Mouse (Mus musculus) hindbrain, embryonic 16.5 days (tissue): ENCODE measurements around the gene Wdr25. TPM values are rescaled to one million over a fixed set of nuclear protein-coding genes. Genes with fewer than 3 reads are reported as not detected.
A peak's percentile ranks its signal among the peaks of the same experiment; 100 is the strongest.

Experiments used
- ATAC-seq: fragments of 200-750 bp; cut with Nextera tagmentation; 2 replicates; pipeline ENCODE4 v1.8.0; 2017; ENCODE audit warnings: moderate TSS enrichment, moderate library complexity
- H3K27ac ChIP-seq: fragments of 300-500 bp; sonication (generic); 2 replicates; pipeline ENCODE4 v1.5.1; 2014; ENCODE audit warnings: low read depth, mild to moderate bottlenecking, control low read depth, low read length, moderate library complexity
- H3K27me3 ChIP-seq: fragments of 300-500 bp; sonication (generic); replicated peaks from 2 replicates; pipeline ENCODE4 v1.6.1; 2014; ENCODE audit warnings: low read length; ENCODE audit not compliant: control insufficient read depth, insufficient read depth
- H3K36me3 ChIP-seq: fragments of 300-500 bp; sonication (generic); 2 replicates; pipeline ENCODE4 v1.6.1; 2014; ENCODE audit warnings: mild to moderate bottlenecking, low read length, moderate library complexity, mixed read lengths; ENCODE audit not compliant: control insufficient read depth, insufficient read depth
- H3K4me1 ChIP-seq: fragments of 300-500 bp; sonication (generic); 2 replicates; pipeline ENCODE4 v1.6.1; 2014; ENCODE audit warnings: low read depth, low read length; ENCODE audit not compliant: control insufficient read depth, insufficient read depth
- H3K4me2 ChIP-seq: fragments of 300-500 bp; sonication (generic); 2 replicates; pipeline ENCODE4 v1.6.1; 2014; ENCODE audit warnings: mild to moderate bottlenecking, low read length, control low read depth, moderate library complexity
- H3K4me3 ChIP-seq: fragments of 300-500 bp; sonication (generic); 2 replicates; pipeline ENCODE4 v1.5.1; 2014; ENCODE audit warnings: mild to moderate bottlenecking, low read length, control low read depth, moderate library complexity
- H3K9ac ChIP-seq: fragments of 300-500 bp; sonication (generic); 2 replicates; pipeline ENCODE4 v1.6.1; 2014; ENCODE audit warnings: low read depth, mild to moderate bottlenecking, control low read depth, low read length, moderate library complexity
- H3K9me3 ChIP-seq: fragments of 300-500 bp; sonication (generic); 2 replicates; pipeline ENCODE4 v1.6.1; 2014; ENCODE audit warnings: mild to moderate bottlenecking, low read length, moderate library complexity; ENCODE audit not compliant: control insufficient read depth
- WGBS: fragments of 180-500 bp; shearing (Covaris S2); extraction: QIAGEN DNeasy Blood & Tissue Kit; methylation state at CpG from one replicate; pipeline ENCODE4 v1.1.7; 2014; 5-methylcytosine and 5-hydroxymethylcytosine counted together
- polyA plus RNA-seq: library from polyadenylated mRNA; unstranded; fragments of >200 nt; fragmentation: Nextera tagmentation; extraction: Ambion mirVana; gene quantifications from 2 replicates; pipeline ENCODE4 v1.2.1, GENCODE M21; 2015

Wdr25 gene
- polyA plus RNA-seq, 1 experiment from 2014 or later, result 5.0 TPM

- Histone ChIP-seq H3K4me3 (no peak overlapping the region), H3K27ac (no peak overlapping the region), H3K9ac (no peak overlapping the region; the same call in 1 of the 2 replicates), H3K27me3 (no peaks in the 10 kb centered on the region), H3K9me3 (no peaks in the 10 kb centered on the region), H3K4me1 (no peaks in the 10 kb centered on the region), H3K4me2 (no peak overlapping the region), H3K36me3 (no peaks in the 10 kb centered on the region)
- ATAC-seq, result no peak
- WGBS, result 81% methylated on average over 5 of the region's 5 CpGs
Measured at GRCm38 (mm10) chr12:108938844-108939243, 45.4 kb downstream of the Wdr25 start.

- H3K27ac ChIP-seq, result no peak overlapping the region
- ATAC-seq, result no peak
- no peaks in the 10 kb centered on the region for H3K9me3 ChIP-seq
- H3K4me1 ChIP-seq, result no peaks in the 10 kb centered on the region
- no peak overlapping the region for H3K9ac ChIP-seq
- H3K27me3 ChIP-seq, result no peaks in the 10 kb centered on the region
- H3K36me3 ChIP-seq, result no peaks in the 10 kb centered on the region
- H3K4me3 ChIP-seq, result no peak overlapping the region
- H3K4me2 ChIP-seq, result no peak overlapping the region
- 55% methylated on average over 9 of the region's 9 CpGs for WGBS
Measured at GRCm38 (mm10) chr12:108939317-108939716, 45.9 kb downstream of the Wdr25 start.

GRCm38 (mm10) chr12:108940255-108940654, 46.8 kb downstream of the Wdr25 start:
- H3K9me3 ChIP-seq, result no peaks in the 10 kb centered on the region
- H3K4me3 ChIP-seq, result no peak overlapping the region
- H3K4me2 ChIP-seq, result no peak overlapping the region
- ATAC-seq, result no peak
- 57% methylated on average over 1 of the region's 1 CpGs for WGBS
- H3K27me3 ChIP-seq, result no peaks in the 10 kb centered on the region
- H3K4me1 ChIP-seq, result no peaks in the 10 kb centered on the region
- no peaks in the 10 kb centered on the region for H3K36me3 ChIP-seq
- H3K9ac ChIP-seq, result no peak overlapping the region
- H3K27ac ChIP-seq, result no peak overlapping the region

GRCm38 (mm10) chr12:108941282-108941681, 47.9 kb downstream of the Wdr25 start:
- Histone ChIP-seq H3K4me3 (no peak overlapping the region), H3K9ac (no peak overlapping the region), H3K4me2 (no peak overlapping the region), H3K4me1 (no peaks in the 10 kb centered on the region), H3K9me3 (no peaks in the 10 kb centered on the region), H3K27ac (no peak overlapping the region), H3K36me3 (no peaks in the 10 kb centered on the region), H3K27me3 (no peaks in the 10 kb centered on the region)
- ATAC-seq, result no peak; the same call in 1 of the 2 replicates
- WGBS, result 64% methylated on average over 2 of the region's 2 CpGs

- Histone ChIP-seq H3K4me1 (no peaks in the 10 kb centered on the region), H3K36me3 (no peaks in the 10 kb centered on the region), H3K9ac (no peak overlapping the region), H3K4me2 (no peak overlapping the region), H3K27me3 (no peaks in the 10 kb centered on the region), H3K27ac (no peak overlapping the region), H3K9me3 (no peaks in the 10 kb centered on the region), H3K4me3 (no peak overlapping the region)
- ATAC-seq, result no peak
- WGBS, result 81% methylated on average over 14 of the region's 14 CpGs
Measured at GRCm38 (mm10) chr12:108942203-108942923, 48.9 kb downstream of the Wdr25 start.

- H3K27me3 ChIP-seq, result no peaks in the 10 kb centered on the region; the same call in 1 of the 2 replicates
- WGBS, result 48% methylated on average over 9 of the region's 9 CpGs
- no peak overlapping the region for H3K27ac ChIP-seq
- no peak overlapping the region for H3K4me2 ChIP-seq
- H3K4me1 ChIP-seq, result peaks cover 18% of the 10 kb centered on the region
- no peak overlapping the region for H3K4me3 ChIP-seq
- H3K9me3 ChIP-seq, result no peaks in the 10 kb centered on the region
- no peaks in the 10 kb centered on the region for H3K36me3 ChIP-seq
- ATAC-seq, result peak; percentile 18; the same call in 1 of the 2 replicates
- no peak overlapping the region for H3K9ac ChIP-seq
Measured at GRCm38 (mm10) chr12:108953011-108953550, 59.6 kb downstream of the Wdr25 start.

GRCm38 (mm10) chr12:108953838-108954237, 60.4 kb downstream of the Wdr25 start:
- no peaks in the 10 kb centered on the region; the same call in 1 of the 2 replicates for H3K27me3 ChIP-seq
- H3K4me1 ChIP-seq, result peaks cover 21% of the 10 kb centered on the region
- WGBS, result 8% methylated on average over 6 of the region's 6 CpGs
- H3K27ac ChIP-seq, result no peak overlapping the region
- peak; percentile 67 for ATAC-seq
- no peaks in the 10 kb centered on the region for H3K9me3 ChIP-seq
- H3K36me3 ChIP-seq, result no peaks in the 10 kb centered on the region
- H3K9ac ChIP-seq, result peak overlapping the region; percentile 14; the same call in 1 of the 2 replicates
- no peak overlapping the region for H3K4me2 ChIP-seq
- no peak overlapping the region for H3K4me3 ChIP-seq

- H3K27ac ChIP-seq, result no peak overlapping the region
- H3K4me2 ChIP-seq, result no peak overlapping the region
- peaks cover 27% of the 10 kb centered on the region for H3K4me1 ChIP-seq
- no peak overlapping the region for H3K4me3 ChIP-seq
- WGBS, result 13% methylated on average over 2 of the region's 2 CpGs
- no peaks in the 10 kb centered on the region for H3K36me3 ChIP-seq
- no peaks in the 10 kb centered on the region for H3K9me3 ChIP-seq
- H3K27me3 ChIP-seq, result no peaks in the 10 kb centered on the region; the same call in 1 of the 2 replicates
- no peak overlapping the region for H3K9ac ChIP-seq
- no peak for ATAC-seq
Measured at GRCm38 (mm10) chr12:108954456-108954855, 61.0 kb downstream of the Wdr25 start.

- H3K36me3 ChIP-seq, result no peaks in the 10 kb centered on the region
- no peak overlapping the region for H3K9ac ChIP-seq
- H3K4me2 ChIP-seq, result no peak overlapping the region
- H3K4me1 ChIP-seq, result peaks cover 44% of the 10 kb centered on the region
- H3K4me3 ChIP-seq, result no peak overlapping the region
- no peaks in the 10 kb centered on the region for H3K27me3 ChIP-seq
- no peaks in the 10 kb centered on the region for H3K9me3 ChIP-seq
- no peak for ATAC-seq
- H3K27ac ChIP-seq, result no peak overlapping the region
- WGBS, result 41% methylated on average over 7 of the region's 7 CpGs
Measured at GRCm38 (mm10) chr12:108958483-108958882, 65.1 kb downstream of the Wdr25 start.
